Mouse (Mus musculus) thymus, postnatal 10 days (tissue): ENCODE results near the gene Vmn1r222.
"Not testable (repeated sequence)": the region's sequence is repeated elsewhere in the genome, so short reads cannot be mapped to it uniquely, and the experiment has no call there.

ENCODE experiments used
- DNase-seq, 2 experiments: peaks; one replicate each; pipeline ENCODE4 v3.0.0; 2021; ENCODE audit warnings: low spot score in 2 of 2

Vmn1r222 gene

GRCm38 (mm10) chr13:23235847-23236246, at the start of gene Vmn1r222:
Gene Vmn1r222, minus strand, starts transcription at chr13:23235947.
- DNase-seq = not testable (repeated sequence)

- DNase-seq = no peak
These were observed 49.6 kb upstream of the Vmn1r222 start for GRCm38 (mm10) chr13:23285191-23285920.

DNA sequence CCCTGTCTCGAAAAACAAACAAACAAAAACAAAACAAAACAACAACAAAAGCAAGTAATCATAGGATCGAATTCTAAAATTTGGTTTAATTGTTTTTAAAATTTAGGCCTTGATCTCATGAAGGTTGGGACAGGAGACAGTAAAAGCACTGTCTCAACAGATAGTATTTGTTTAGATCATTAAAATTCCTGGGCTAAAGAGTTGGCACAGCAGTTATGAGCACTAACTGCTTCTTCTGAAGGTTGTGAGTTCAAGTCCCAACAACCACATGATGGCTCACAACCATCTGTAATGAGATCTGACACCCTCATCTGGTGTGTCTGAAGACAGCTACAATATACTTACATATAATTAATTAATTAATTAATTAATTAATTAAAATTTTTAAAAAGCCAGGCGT, 44.2 kb upstream of the Vmn1r222 start:
- no peak for DNase-seq

DNA sequence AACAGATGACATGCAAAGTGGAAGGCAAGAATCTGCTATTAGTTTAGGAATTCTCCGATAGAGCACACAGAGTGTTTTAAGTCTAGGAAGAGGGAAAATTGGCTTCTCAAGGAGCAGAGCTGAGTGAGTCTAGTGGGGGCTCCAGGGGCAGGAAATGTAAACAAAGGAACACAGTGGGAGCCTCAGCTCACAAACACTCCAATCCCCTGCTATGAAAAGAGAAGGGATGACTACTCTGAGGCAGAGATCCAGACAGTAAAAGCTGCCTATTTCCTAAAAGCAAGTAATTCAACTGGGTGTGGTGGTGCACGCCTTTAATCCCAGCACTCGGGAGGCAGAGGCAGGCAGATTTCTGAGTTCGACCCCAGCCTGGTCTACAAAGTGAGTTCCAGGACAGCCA, 43.8 kb upstream of the Vmn1r222 start:
- DNase-seq = no peak

DNA sequence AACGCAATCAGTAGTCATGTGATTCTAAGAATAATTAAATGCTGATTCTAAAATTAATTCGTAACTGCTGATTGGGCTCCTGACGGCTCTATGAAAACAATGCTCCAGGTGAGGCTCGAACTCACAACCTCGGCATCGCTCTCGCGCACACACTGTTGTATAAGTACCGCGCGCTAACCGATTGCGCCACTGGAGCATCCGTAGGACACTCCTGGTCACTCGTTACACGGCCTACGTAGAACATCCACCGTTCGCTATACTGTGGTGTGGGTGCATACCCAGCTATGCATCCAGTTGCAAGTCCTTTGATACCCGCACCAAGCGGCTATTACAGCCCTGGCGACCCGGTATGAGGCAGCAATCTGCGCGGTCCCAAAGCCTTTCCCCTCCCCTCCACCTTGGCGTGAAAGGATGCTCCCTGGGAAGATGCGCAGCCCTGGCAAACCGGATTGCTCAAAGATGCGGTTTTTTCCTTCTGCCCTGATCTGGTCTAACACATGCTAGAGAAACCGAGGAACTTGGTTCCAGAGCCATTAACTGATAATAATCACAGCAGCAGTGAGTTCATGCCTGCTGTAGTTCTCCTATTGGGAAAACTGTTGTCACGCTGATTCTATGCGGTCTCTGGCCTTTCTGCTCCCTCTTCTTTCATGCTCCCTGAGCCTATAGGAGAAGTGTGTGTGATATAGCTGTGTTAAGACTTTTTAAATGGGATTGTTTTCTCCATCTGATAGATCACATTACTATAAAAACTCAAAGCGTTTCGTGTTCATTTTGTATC, 34.8 kb upstream of the Vmn1r222 start:
- DNase-seq = no peak

DNA sequence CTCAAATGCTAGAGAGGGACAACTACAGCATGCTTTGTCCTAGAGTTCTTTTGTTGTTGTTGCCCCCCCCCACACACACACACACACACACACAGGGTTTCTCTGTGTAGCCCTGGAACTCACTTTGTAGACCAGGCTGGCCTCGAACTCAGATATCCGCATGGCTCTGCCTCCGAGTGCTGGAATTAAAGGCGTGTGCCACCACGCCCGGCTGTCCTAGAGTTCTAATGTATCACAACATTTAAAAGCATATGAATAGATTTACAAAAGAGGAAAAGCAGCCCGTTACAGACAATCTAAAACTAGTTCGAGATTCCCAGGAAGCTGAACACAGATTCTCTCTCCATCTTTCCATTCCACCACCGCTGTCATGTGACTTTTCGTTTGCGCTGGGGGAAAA, 33.9 kb upstream of the Vmn1r222 start:
- no peak for DNase-seq

DNA sequence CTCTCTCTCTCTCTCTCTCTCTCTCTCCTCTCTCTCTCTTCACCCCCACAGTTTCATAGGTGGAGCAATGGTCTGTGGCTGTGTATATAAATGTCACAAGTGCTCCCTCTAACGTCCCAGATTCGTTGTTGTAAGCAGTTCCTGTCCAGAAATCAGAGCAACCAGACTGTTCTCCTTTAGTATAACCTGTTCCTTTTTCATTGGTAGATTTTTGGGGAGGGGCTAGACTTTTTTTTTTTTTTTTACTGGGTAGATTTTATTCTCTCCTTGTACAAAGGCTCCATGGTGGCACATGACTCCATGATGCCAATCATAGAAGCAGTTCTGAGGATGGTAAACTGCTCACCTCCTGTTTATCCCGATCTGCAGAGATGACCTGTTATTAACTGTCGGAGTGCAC, 33.4 kb upstream of the Vmn1r222 start:
- not testable (repeated sequence) for DNase-seq

DNA sequence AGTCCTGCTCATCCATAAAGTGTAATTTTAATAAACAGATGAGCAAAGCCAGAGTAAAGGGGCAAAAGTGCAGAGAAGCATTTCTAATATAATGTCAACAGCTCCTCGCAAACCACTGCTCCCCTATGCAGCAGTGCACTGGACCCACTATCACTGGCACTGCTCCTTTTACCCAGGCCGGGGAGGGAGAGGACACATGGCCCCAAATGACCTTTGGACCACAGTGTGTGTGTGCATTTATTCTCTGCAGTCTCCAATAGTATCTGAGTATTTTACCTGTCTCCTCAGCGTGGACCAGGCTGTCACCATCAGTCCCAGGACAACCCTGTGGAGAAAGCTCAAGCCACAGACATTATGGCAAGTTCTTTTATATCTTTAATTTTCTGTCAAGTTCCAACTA, 32.9 kb upstream of the Vmn1r222 start:
- DNase-seq = not testable (repeated sequence)

GRCm38 (mm10) chr13:23258546-23259048, 22.9 kb upstream of the Vmn1r222 start:
- DNase-seq = no peak

- not testable (repeated sequence) for DNase-seq
These were observed 11.1 kb upstream of the Vmn1r222 start, which contains the start of gene Vmn1r223 for GRCm38 (mm10) chr13:23246834-23247233. Gene Vmn1r223, plus strand, starts transcription at chr13:23247134.

DNA sequence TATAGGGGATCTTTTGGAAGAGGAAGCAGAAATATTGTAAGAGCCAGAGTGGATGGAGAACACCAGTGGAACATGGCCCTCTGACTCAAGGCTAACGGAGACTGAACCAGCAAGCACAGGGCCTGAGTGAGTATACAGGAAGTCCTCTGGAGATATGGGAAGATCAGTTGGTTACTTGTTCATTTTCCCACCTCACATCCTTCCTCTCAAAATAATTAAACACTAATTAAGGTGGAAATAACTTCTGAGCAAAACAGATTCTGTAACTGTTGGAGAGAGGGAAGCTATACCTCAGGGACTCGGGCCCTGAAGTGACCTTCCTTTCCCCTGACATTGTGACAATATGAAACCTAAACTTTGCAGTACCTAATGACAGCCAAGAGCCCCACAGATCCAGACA, 21.9 kb downstream of the Vmn1r222 start, which contains the start of gene Vmn1r221:
Vmn1r221 (plus strand) TSS at position 301 of the 400 bp plus-strand sequence.
- DNase-seq = not testable (repeated sequence)

GRCm38 (mm10) chr13:23203885-23204284, 31.9 kb downstream of the Vmn1r222 start:
- DNase-seq = not testable (repeated sequence)

DNA sequence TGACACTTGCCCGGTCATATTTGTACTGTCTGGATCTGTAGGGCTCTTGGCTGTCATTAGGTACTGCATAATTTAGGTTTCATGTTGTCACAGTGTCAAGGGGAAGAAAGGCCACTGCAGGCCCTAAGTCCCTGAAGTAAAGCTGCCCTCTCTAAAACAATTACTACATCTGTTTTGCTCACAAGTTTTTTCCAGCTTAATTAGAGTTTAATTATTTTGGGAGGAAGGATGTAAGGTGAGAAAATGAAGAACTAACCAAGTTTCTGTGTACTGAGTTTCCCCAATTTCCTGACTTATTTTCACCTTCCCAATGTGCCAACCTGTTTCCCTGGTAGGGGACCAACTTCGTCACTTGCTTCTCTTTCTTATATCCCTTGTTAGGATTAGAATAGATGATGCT, 47.9 kb downstream of the Vmn1r222 start, which contains the start of gene Vmn1r220:
Vmn1r220 (minus strand) TSS at position 101 of the 400 bp plus-strand sequence.
- no peak for DNase-seq
